Mouse (Mus musculus): ENCODE measurements around the gene Dus4l. TPM values are rescaled to one million over a fixed set of nuclear protein-coding genes. Genes with fewer than 3 reads are reported as not detected.

Gene Dus4l
- total RNA-seq (2023) = 1 to 10 TPM; 1.3 to 3.4 TPM

DNA sequence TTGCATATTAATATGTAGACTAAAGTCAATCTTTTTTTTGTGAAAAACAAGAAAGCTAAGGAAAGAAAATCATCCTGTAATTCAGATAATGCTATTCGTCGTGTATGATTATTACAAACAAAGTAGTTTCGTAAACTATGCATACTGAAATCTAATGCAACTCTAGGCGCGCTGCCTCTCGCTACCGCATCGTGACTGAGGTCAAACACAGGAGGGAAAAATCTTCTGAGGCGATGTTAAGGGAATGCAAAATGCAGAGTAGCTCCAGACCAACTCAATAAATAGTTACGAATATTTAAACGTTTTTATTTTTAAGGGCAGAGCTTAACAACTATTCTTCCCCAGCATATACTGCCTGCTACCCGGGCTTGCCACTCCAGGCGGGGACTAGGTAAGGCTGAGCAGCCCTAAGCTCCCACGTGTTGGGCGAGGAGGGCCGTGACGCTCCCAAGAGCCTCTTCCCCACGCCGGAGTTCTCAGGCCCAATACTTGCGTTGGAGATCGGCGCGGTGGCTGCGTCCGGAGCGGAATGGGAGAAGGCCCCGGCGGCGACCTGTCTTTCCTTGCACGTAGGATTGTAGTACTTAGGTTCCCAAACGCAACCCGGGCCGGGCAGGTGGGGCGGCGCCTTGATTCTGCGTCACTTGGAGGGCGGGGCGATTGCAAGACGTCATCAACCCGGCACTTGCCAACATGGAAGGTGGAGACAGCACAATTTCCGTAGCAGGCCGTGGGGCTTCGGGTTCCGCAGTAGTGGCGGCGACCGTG, at the start of gene Dus4l, which contains the start of gene Cog5:
TSS of gene Dus4l (minus strand) at position 630 of the 768 bp plus-strand sequence.
TSS of gene Cog5 (plus strand) at position 673 of the 768 bp plus-strand sequence.

DNA sequence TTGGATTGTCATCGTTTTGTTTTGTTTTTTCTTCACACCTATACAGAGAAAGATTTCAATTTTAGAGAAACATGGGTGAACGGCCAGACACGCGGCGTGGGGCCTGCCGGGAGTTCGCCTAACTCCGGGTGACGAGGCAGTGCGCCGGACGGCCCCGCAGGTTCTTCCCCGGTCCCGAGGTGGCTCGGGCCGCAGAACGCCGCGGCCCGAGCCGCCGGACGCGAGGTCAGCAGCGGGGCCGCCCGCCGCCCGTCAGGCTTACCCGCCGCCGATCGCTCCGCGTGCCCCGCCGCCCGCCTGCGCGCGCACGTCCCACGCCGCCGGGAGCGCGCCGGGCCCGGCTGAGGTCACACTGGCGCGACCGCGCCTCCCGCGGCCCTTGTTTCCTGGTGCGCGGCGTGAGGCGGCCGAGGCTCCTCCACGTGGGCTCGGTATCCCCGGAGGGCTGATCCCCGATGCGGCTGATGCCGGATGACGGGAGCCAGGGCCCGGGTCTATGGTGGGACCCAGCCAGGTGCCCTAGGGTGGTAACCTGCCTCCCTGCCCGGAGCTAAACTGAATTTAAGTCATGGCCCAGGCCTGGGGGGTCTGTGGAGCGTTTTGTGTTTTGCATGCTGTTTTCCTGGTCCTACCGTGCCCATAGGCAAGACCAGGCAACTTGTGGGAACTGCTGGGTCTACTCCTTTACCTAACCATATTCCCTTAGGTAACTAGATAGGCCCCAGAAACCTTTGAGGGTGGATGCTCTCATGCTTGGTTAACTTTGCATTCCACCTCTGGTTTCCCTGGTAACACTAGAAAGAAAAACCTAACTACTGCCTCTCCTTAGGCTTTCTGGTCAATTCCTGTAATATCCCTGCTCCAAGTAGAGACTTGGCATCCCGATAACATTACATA, 20.0 kb downstream of the Dus4l start, which contains the start of gene Bcap29:
TSS of gene Bcap29 (minus strand) at position 316 of the 897 bp plus-strand sequence.

Other genes with a start within 250 kb of the Dus4l start
- gene Cbll1, start 155.2 kb downstream of the Dus4l start, total RNA-seq (2023) = 10 to 100 TPM; 15.0 to 19.7 TPM
- not detected for gene Slc26a4, start 94.9 kb downstream of the Dus4l start, total RNA-seq (2023)
- 10 to 100 TPM in 1 of 2 experiments, 1 to 10 TPM in 1; 8.9 to 10.2 TPM for gene Bcap29, start 20.2 kb downstream of the Dus4l start, total RNA-seq (2023)
- gene Cog5, start within 50 bp of the Dus4l start, total RNA-seq (2023) = 10 to 100 TPM; 28.1 to 30.1 TPM
- not detected for gene Gpr22, start 59.1 kb upstream of the Dus4l start, total RNA-seq (2023)

Data from neutrophil, adult 59 days (primary cell).